Mouse (Mus musculus): ENCODE measurements around the gene 9130213A22Rik.

9130213A22Rik gene

GRCm38 (mm10) chr11:69091566-69092385, 30.6 kb downstream of the 9130213A22Rik start:
- DNase-seq: peak; percentile 69

GRCm38 (mm10) chr11:69090367-69090766, 32.0 kb downstream of the 9130213A22Rik start:
- peak; percentile 56 for DNase-seq

GRCm38 (mm10) chr11:69089616-69090290, 32.6 kb downstream of the 9130213A22Rik start:
- peak; percentile 80 for DNase-seq

GRCm38 (mm10) chr11:69088856-69089615, 33.4 kb downstream of the 9130213A22Rik start:
- peak; percentile 74 for DNase-seq

- peak; percentile 95 for DNase-seq
Observed at GRCm38 (mm10) chr11:69088103-69088855, 34.1 kb downstream of the 9130213A22Rik start, which contains the start of gene Vamp2. Gene Vamp2, plus strand, starts transcription at chr11:69088490.

- no peak for DNase-seq
Observed at GRCm38 (mm10) chr11:69087597-69087996, 34.8 kb downstream of the 9130213A22Rik start.

GRCm38 (mm10) chr11:69087082-69087481, 35.3 kb downstream of the 9130213A22Rik start:
- DNase-seq: peak; percentile 63

GRCm38 (mm10) chr11:69086390-69086789, 36.0 kb downstream of the 9130213A22Rik start:
- DNase-seq: no peak

- DNase-seq: no peak
Observed at GRCm38 (mm10) chr11:69085608-69086007, 36.8 kb downstream of the 9130213A22Rik start.

GRCm38 (mm10) chr11:69081613-69082012, 40.8 kb downstream of the 9130213A22Rik start:
- no peak for DNase-seq

- DNase-seq: no peak
Observed at GRCm38 (mm10) chr11:69080855-69081222, 41.5 kb downstream of the 9130213A22Rik start.

- DNase-seq: peak; percentile 8
Observed at GRCm38 (mm10) chr11:69080102-69080854, 42.1 kb downstream of the 9130213A22Rik start.

- no peak for DNase-seq
Observed at GRCm38 (mm10) chr11:69078805-69079438, 43.5 kb downstream of the 9130213A22Rik start.

- no peak for DNase-seq
Observed at GRCm38 (mm10) chr11:69078041-69078440, 44.3 kb downstream of the 9130213A22Rik start.

- no peak for DNase-seq
Observed at GRCm38 (mm10) chr11:69077316-69077715, 45.1 kb downstream of the 9130213A22Rik start.

- DNase-seq: no peak
Observed at GRCm38 (mm10) chr11:69076572-69076971, 45.8 kb downstream of the 9130213A22Rik start.

- DNase-seq: no peak
Observed at GRCm38 (mm10) chr11:69075764-69076479, 46.5 kb downstream of the 9130213A22Rik start.

- DNase-seq: no peak
Observed at GRCm38 (mm10) chr11:69074776-69075069, 47.7 kb downstream of the 9130213A22Rik start.

- no peak for DNase-seq
Observed at GRCm38 (mm10) chr11:69073951-69074775, 48.2 kb downstream of the 9130213A22Rik start.

Data from cerebellum, adult 11-12 months (tissue).